ENCODE assay signal across 8 mouse cellular contexts in the genomic region with DNA sequence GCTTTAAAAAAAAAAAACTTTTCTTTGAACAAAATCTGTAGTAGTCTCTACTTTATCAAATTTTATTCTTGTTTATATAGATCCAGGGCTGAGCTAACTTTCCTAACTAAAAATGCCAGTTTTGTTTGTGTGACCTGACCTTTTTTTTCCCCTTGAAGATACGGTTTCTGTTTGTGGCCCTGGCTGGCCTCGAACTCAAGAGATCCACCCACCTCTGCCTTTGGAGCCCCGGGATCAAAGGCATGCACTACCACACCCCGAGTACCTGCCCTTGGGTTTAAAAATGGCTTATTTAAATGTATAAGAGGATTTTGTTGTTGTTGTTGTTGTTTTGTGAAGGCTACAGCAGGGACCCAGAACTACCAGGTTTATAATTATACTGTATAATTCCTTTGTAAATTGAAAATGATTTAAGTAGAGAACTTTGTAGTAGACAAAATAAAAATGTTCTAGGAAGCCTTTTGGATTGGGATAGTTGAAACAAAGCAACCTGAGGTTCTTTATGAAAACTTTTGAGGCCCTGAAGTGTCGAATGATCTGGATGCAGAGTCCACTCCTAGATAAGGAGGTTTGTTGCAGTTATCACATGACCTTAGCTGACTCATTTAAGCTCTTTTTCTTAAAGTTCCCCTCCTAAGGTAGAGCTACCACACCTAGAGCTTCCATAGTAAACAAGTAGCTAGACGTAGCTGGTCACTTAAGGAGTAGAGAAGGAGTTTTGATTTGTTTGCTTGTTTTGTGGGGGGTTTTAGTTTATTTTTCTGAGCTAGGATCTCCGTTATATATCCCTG. TPM values are rescaled to one million over a fixed set of nuclear protein-coding genes. Genes with fewer than 3 reads are reported as not detected.
DNase-seq lines count a peak whose midpoint lies in the region; ATAC-seq and TF ChIP-seq lines count a peak whose summit lies in the region.

No protein-coding gene starts in this region.

- H3K27me3 ChIP-seq in C2C12 (ENCODE audit: control insufficient read depth, insufficient read depth, insufficient read length) = no peaks in the 10 kb centered on the region
- H3K27me3 ChIP-seq in forebrain, embryonic 14.5 days (replicated peaks; ENCODE audit: control insufficient read depth, insufficient read depth, low read length) = no peaks in the 10 kb centered on the region
- H3K27me3 ChIP-seq in liver, embryonic 14.5 days (ENCODE audit: control insufficient read depth, insufficient read depth, low read length) = no peaks in the 10 kb centered on the region

- peak overlapping the region; percentile 46; the same call in 1 of the 2 replicates for H3K9ac ChIP-seq in forebrain, embryonic 14.5 days (ENCODE audit: low read length)
- peak overlapping the region; percentile 66 for H3K9ac ChIP-seq in liver, embryonic 14.5 days (replicated peaks)

- no peak for ATAC-seq in forebrain, embryonic 14.5 days
- ATAC-seq in liver, embryonic 14.5 days (ENCODE audit: insufficient read depth) = peak; percentile 32; the same call in 1 of the 2 replicates
- ATAC-seq in activated CD4-positive, CD25-positive, alpha-beta regulatory T cell, adult 4 months = no peak

- 53% methylated on average over 7 of the region's 7 CpGs for WGBS in forebrain, embryonic 14.5 days
- 20% methylated on average over 7 of the region's 7 CpGs for WGBS in liver, embryonic 14.5 days (ENCODE audit: insufficient replicate concordance)

- H3K79me3 ChIP-seq in C2C12 (ENCODE audit: low read depth) = peaks cover 81% of the 10 kb centered on the region

- H3ac ChIP-seq in C2C12 (ENCODE audit: control insufficient read depth, insufficient read length, low read depth) = no peak overlapping the region

- H3K27ac ChIP-seq in forebrain, embryonic 14.5 days (ENCODE audit: low read depth, low read length) = no peak overlapping the region
- H3K27ac ChIP-seq in liver, embryonic 14.5 days = peak overlapping the region; percentile 49

- peak; percentile 7 for DNase-seq in embryo, embryonic 10.5 days (ENCODE audit: low spot score)
- DNase-seq in embryo, embryonic 11 days = no peak
- DNase-seq in forebrain, embryonic 14.5 days (ENCODE audit: low spot score) = no peak
- peak in 2 of 3 experiments; percentile 42 to 49 for DNase-seq in liver, embryonic 14.5 days (ENCODE audit: low read depth in 3 of 3, low spot score in 3 of 3)
- DNase-seq in right cerebral cortex, adult 2 months (ENCODE audit: low spot score in 2 of 2) = no peak
- DNase-seq in kidney, adult 8-10 months = no peak

- peaks cover 15% of the 10 kb centered on the region for H3K4me1 ChIP-seq in forebrain, embryonic 14.5 days (ENCODE audit: control insufficient read depth, insufficient read depth, low read length)
- peaks cover 16 to 28% of the 10 kb centered on the region in 2 experiments for H3K4me1 ChIP-seq in liver, embryonic 14.5 days (replicated peaks; ENCODE audit: control insufficient read depth in 2 of 2, insufficient read depth in 2 of 2, low read length in 1 of 2)

- no peak for TF ChIP-seq CTCF in C2C12 (IDR thresholded peaks at IDR 0.05; ENCODE audit: control insufficient read depth, insufficient read depth, insufficient read length)
- no peak for TF ChIP-seq CTCF in liver, embryonic 14.5 days (IDR thresholded peaks at IDR 0.05; ENCODE audit: low read depth)

- H3K9me3 ChIP-seq in forebrain, embryonic 14.5 days (replicated peaks; ENCODE audit: control insufficient read depth, low read length) = no peaks in the 10 kb centered on the region
- H3K9me3 ChIP-seq in liver, embryonic 14.5 days (ENCODE audit: control insufficient read depth, low read length) = no peaks in the 10 kb centered on the region

- H3K36me3 ChIP-seq in C2C12 (ENCODE audit: control insufficient read depth, insufficient read depth) = peaks cover 41% of the 10 kb centered on the region
- H3K36me3 ChIP-seq in forebrain, embryonic 14.5 days (ENCODE audit: control insufficient read depth, insufficient read depth, low read length) = peaks cover 13% of the 10 kb centered on the region
- H3K36me3 ChIP-seq in liver, embryonic 14.5 days (replicated peaks; ENCODE audit: control insufficient read depth, insufficient read depth, low read depth) = peaks cover 27% of the 10 kb centered on the region

- TF ChIP-seq EP300 in liver, embryonic 14.5 days (IDR thresholded peaks at IDR 0.05; ENCODE audit: low read depth) = no peak

- peak overlapping the region; percentile 58 for H3K4me2 ChIP-seq in forebrain, embryonic 14.5 days (ENCODE audit: low read length)
- H3K4me2 ChIP-seq in liver, embryonic 14.5 days (ENCODE audit: low read depth) = peak overlapping the region; percentile 83

- H3K79me2 ChIP-seq in C2C12 (ENCODE audit: control insufficient read depth, insufficient read depth) = peaks cover 99% of the 10 kb centered on the region

- H3K4me3 ChIP-seq in C2C12 (ENCODE audit: insufficient read depth, poor library complexity, severe bottlenecking) = peak overlapping the region; percentile 47
- peak overlapping the region; percentile 58 for H3K4me3 ChIP-seq in forebrain, embryonic 14.5 days (ENCODE audit: low read depth, low read length)
- H3K4me3 ChIP-seq in liver, embryonic 14.5 days (ENCODE audit: insufficient read depth in 1 of 2, low read depth in 2 of 2, low read length in 2 of 2) = peak overlapping the region; percentile 54 to 70

TF ChIP-seq in C2C12, 6 proteins besides CTCF, POLR2A, EP300 and RAD21:
- TF ChIP-seq USF1 (IDR thresholded peaks at IDR 0.05; ENCODE audit: low read depth) (no peak), MYOD1 (IDR thresholded peaks at IDR 0.05; ENCODE audit: control insufficient read depth, insufficient read length, low read depth) (no peak), CEBPB (IDR thresholded peaks at IDR 0.05; ENCODE audit: low read depth) (no peak), FOSL1 (IDR thresholded peaks at IDR 0.05; ENCODE audit: insufficient read depth, low read length, poor library complexity, severe bottlenecking) (no peak)
TF ChIP-seq in C2C12: peak in this region for 0.

RNA-seq across cellular contexts. Expression of a gene that starts 5.4 kb away (rescaled TPM):
- polyA plus RNA-seq in C2C12 (2012; fragmentation: generic; extraction: Trizol) = 16.5 TPM
- 24.3 and 29.7 TPM in 2 replicates for polyA plus RNA-seq in forebrain, embryonic 14.5 days (2014; fragmentation: Nextera tagmentation; extraction: Ambion mirVana)
- polyA plus RNA-seq in liver, embryonic 14.5 days (2012; rRNA removed) = 6.4 and 6.6 TPM in 2 replicates
- 20.9 and 21.6 TPM in 2 replicates for polyA plus RNA-seq in liver, embryonic 14.5 days (2014; fragmentation: Nextera tagmentation; extraction: Ambion mirVana)
- 100 to 1,000 TPM; 102 to 103 TPM for polyA plus RNA-seq in activated CD4-positive, CD25-positive, alpha-beta regulatory T cell, adult 4 months (2017; shearing (Covaris generic))

RNA-seq across cellular contexts. Expression of a gene that starts 6.4 kb away (rescaled TPM):
- polyA plus RNA-seq in C2C12 (2012; fragmentation: generic; extraction: Trizol) = 38.4 TPM
- 87.9 and 92.0 TPM in 2 replicates for polyA plus RNA-seq in forebrain, embryonic 14.5 days (2014; fragmentation: Nextera tagmentation; extraction: Ambion mirVana)
- polyA plus RNA-seq in liver, embryonic 14.5 days (2012; rRNA removed) = 30.2 and 34.6 TPM in 2 replicates
- polyA plus RNA-seq in liver, embryonic 14.5 days (2014; fragmentation: Nextera tagmentation; extraction: Ambion mirVana) = 40.2 and 42.0 TPM in 2 replicates
- polyA plus RNA-seq in activated CD4-positive, CD25-positive, alpha-beta regulatory T cell, adult 4 months (2017; shearing (Covaris generic)) = 10 to 100 TPM; 42.7 to 47.7 TPM

Comparison
In these comparisons a context has a peak if more than half of its experiments do, and no peak if none do; other contexts are left out.
1. DNase-seq: peak in embryo, embryonic 10.5 days (single experiment) and liver, embryonic 14.5 days (2 of 3); none in embryo, embryonic 11 days (single experiment), forebrain, embryonic 14.5 days (single experiment), right cerebral cortex, adult 2 months (0 of 2) and kidney, adult 8-10 months (0 of 2).
2. Peak in every context shown above with its lines, with median percentiles within 50 percentile points of each other: H3K4me3 ChIP-seq.